Mouse (Mus musculus): ENCODE measurements around the gene Hadhb.

DNA sequence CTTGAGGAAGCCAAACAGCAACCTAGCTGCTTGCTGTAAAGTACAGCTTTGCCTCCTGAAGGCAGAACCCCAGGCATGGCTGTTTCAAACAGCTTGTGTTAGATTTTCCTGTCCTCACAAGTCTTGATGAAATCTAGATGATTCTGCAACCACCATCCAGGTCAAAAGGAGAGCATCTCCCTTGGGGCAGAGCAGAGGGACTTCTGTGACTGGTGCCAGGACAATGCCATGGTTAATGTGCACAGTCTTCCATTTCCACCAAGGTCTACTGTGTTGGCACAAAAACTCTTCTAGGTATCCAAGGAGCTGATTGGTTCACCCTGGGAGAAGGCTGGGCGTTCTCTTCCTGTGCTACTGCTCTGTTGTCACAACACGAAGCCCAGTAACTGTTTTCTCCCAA is 64.7 kb downstream of the Hadhb start:
- no peak for TF ChIP-seq EP300 (IDR thresholded peaks at IDR 0.05; ENCODE audit: low read depth)
- TF ChIP-seq CTCF (IDR thresholded peaks at IDR 0.05; ENCODE audit: low read depth), result no peak

Measured in heart, postnatal 0 days (tissue).